Mouse (Mus musculus): ENCODE data around the gene Rgl1. TPM values are rescaled to one million over a fixed set of nuclear protein-coding genes. Genes with fewer than 3 reads are reported as not detected.

The Rgl1 gene
- total and polyA plus RNA-seq, 2 experiments: 4.2 to 10.2 TPM

DNA sequence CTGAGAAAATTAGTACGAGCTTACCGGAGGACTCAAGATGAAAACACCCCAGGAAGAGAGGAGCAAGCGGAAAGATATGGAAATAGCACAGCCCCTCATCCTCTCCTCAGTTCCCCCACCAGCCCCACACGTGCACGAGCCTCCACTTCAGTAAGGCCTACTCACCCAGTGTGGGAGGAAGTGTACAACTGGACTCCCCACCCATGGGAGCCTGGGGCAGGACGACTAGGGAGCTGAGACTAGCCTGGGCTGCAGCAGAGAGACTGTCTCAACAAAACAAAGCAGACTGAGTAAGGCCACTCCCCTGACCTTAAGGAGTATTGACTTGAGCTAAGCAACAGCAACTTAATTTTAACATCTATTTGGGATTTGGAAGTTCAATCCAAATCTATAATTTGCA lies 48.0 kb downstream of the Rgl1 start:
- no peaks in the 10 kb centered on the region for H3K79me2 ChIP-seq (ENCODE audit: control insufficient read depth, insufficient read depth, low read length)
- 62% methylated on average over 6 of the region's 6 CpGs for WGBS
- no peak overlapping the region for H3K27ac ChIP-seq (replicated peaks; ENCODE audit: insufficient read depth, low read depth, low read length)
- no peak overlapping the region for H3K4me3 ChIP-seq (ENCODE audit: insufficient read depth, low read depth, low read length)
- H3K36me3 ChIP-seq (ENCODE audit: control insufficient read depth, insufficient read depth, low read length): no peaks in the 10 kb centered on the region
- no peak overlapping the region for H3K9ac ChIP-seq (ENCODE audit: low read depth, low read length)
- no peaks in the 10 kb centered on the region for H3K4me1 ChIP-seq (ENCODE audit: control insufficient read depth, insufficient read depth, low read length)
- TF ChIP-seq CTCF (IDR thresholded peaks at IDR 0.05; ENCODE audit: low read depth, low read length) (no peak), POLR2A (IDR thresholded peaks at IDR 0.05; ENCODE audit: extremely low read depth, insufficient read depth, low read length) (no peak)
- DNase-seq (ENCODE audit: extremely low read depth, low read depth, low spot score): no peak
- no peaks in the 10 kb centered on the region for H3K27me3 ChIP-seq (ENCODE audit: control insufficient read depth, insufficient read depth, low read length)

DNA sequence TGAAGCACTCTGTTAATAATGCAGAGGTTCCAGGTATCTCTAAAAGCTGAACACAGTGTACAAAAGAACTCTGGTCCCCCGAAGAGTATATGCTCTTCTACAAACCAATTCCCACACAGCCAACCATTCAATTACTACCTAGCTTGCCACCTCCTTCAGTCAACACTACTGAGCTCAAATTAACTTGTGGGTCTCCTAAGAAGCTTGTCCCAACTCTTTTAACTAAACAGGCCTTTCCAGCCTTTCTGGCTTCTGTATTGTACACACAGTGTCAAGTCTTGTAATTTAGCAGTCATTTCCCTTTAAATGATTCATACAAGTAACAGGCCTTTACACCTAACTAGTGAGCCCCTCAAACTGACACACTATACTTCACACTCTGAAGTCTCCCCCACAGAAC lies 48.8 kb downstream of the Rgl1 start:
- Histone ChIP-seq H3K27me3 (ENCODE audit: control insufficient read depth, insufficient read depth, low read length) (no peaks in the 10 kb centered on the region), H3K27ac (replicated peaks; ENCODE audit: insufficient read depth, low read depth, low read length) (no peak overlapping the region), H3K4me1 (ENCODE audit: control insufficient read depth, insufficient read depth, low read length) (no peaks in the 10 kb centered on the region), H3K36me3 (ENCODE audit: control insufficient read depth, insufficient read depth, low read length) (no peaks in the 10 kb centered on the region), H3K79me2 (ENCODE audit: control insufficient read depth, insufficient read depth, low read length) (no peaks in the 10 kb centered on the region), H3K9ac (ENCODE audit: low read depth, low read length) (no peak overlapping the region), H3K4me3 (ENCODE audit: insufficient read depth, low read depth, low read length) (no peak overlapping the region)
- 81% methylated on average over 1 of the region's 1 CpGs for WGBS
- TF ChIP-seq POLR2A (IDR thresholded peaks at IDR 0.05; ENCODE audit: extremely low read depth, insufficient read depth, low read length) (no peak), CTCF (IDR thresholded peaks at IDR 0.05; ENCODE audit: low read depth, low read length) (no peak)
- no peak for DNase-seq (ENCODE audit: extremely low read depth, low read depth, low spot score)

- no peaks in the 10 kb centered on the region for H3K4me1 ChIP-seq (ENCODE audit: control insufficient read depth, insufficient read depth, low read length)
- no peaks in the 10 kb centered on the region for H3K36me3 ChIP-seq (ENCODE audit: control insufficient read depth, insufficient read depth, low read length)
- no peaks in the 10 kb centered on the region for H3K27me3 ChIP-seq (ENCODE audit: control insufficient read depth, insufficient read depth, low read length)
- no peaks in the 10 kb centered on the region for H3K79me2 ChIP-seq (ENCODE audit: control insufficient read depth, insufficient read depth, low read length)
- H3K27ac ChIP-seq (replicated peaks; ENCODE audit: insufficient read depth, low read depth, low read length): no peak overlapping the region
- TF ChIP-seq CTCF (IDR thresholded peaks at IDR 0.05; ENCODE audit: low read depth, low read length) (no peak), POLR2A (IDR thresholded peaks at IDR 0.05; ENCODE audit: extremely low read depth, insufficient read depth, low read length) (no peak)
- WGBS: 94% methylated on average over 3 of the region's 3 CpGs
- H3K9ac ChIP-seq (ENCODE audit: low read depth, low read length): no peak overlapping the region
- no peak for DNase-seq (ENCODE audit: extremely low read depth, low read depth, low spot score)
- H3K4me3 ChIP-seq (ENCODE audit: insufficient read depth, low read depth, low read length): no peak overlapping the region
Observed at GRCm38 (mm10) chr1:152714405-152714804, 51.7 kb downstream of the Rgl1 start.

DNA sequence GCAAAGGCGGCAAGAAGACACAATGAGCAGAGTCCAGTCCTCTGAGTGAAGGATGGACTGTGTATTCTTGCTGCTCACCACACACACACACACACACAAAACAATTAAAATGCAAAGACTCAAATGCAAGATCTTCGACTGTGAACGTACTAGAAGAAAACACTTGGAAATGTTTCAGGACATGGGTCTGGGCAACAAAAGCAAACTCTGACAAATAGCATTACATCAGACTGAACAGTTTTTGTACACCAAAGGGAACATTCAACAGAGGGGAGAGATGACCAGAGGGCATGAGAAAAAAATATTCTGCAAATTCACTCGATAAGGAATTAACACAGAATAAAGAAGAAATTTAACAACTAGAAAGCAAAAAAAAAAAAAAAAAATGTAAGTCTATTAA lies 52.2 kb downstream of the Rgl1 start:
- Histone ChIP-seq H3K27me3 (ENCODE audit: control insufficient read depth, insufficient read depth, low read length) (no peaks in the 10 kb centered on the region), H3K27ac (replicated peaks; ENCODE audit: insufficient read depth, low read depth, low read length) (no peak overlapping the region), H3K4me1 (ENCODE audit: control insufficient read depth, insufficient read depth, low read length) (no peaks in the 10 kb centered on the region), H3K4me3 (ENCODE audit: insufficient read depth, low read depth, low read length) (no peak overlapping the region), H3K79me2 (ENCODE audit: control insufficient read depth, insufficient read depth, low read length) (no peaks in the 10 kb centered on the region), H3K36me3 (ENCODE audit: control insufficient read depth, insufficient read depth, low read length) (no peaks in the 10 kb centered on the region), H3K9ac (ENCODE audit: low read depth, low read length) (no peak overlapping the region)
- 82% methylated on average over 4 of the region's 4 CpGs for WGBS
- no peak for TF ChIP-seq POLR2A (IDR thresholded peaks at IDR 0.05; ENCODE audit: extremely low read depth, insufficient read depth, low read length)
- no peak for TF ChIP-seq CTCF (IDR thresholded peaks at IDR 0.05; ENCODE audit: low read depth, low read length)
- no peak for DNase-seq (ENCODE audit: extremely low read depth, low read depth, low spot score)

DNA sequence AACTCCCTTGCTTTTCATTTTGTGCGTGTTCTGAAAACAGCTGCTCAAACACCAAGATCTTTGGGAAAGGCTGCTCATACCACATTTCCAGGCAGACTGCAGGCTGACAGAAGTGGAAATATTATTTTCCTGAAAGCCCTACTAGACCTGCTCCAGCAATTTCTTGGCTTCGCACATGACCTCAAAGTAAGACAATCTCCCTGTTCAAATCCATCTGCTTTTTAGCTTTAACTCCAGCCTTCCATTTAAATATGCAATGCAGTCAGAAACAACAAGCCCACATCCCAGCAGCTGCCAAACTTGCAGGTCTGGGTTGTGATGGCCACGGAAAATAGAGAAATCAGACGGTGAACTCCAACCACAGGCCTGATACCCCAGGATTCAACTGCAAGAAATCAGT lies 55.1 kb downstream of the Rgl1 start:
- 91% methylated on average over 4 of the region's 4 CpGs for WGBS
- DNase-seq (ENCODE audit: extremely low read depth, low read depth, low spot score): no peak
- no peak overlapping the region for H3K9ac ChIP-seq (ENCODE audit: low read depth, low read length)
- H3K4me3 ChIP-seq (ENCODE audit: insufficient read depth, low read depth, low read length): no peak overlapping the region
- no peaks in the 10 kb centered on the region for H3K4me1 ChIP-seq (ENCODE audit: control insufficient read depth, insufficient read depth, low read length)
- no peaks in the 10 kb centered on the region for H3K79me2 ChIP-seq (ENCODE audit: control insufficient read depth, insufficient read depth, low read length)
- TF ChIP-seq POLR2A (IDR thresholded peaks at IDR 0.05; ENCODE audit: extremely low read depth, insufficient read depth, low read length): no peak
- TF ChIP-seq CTCF (IDR thresholded peaks at IDR 0.05; ENCODE audit: low read depth, low read length): no peak
- no peaks in the 10 kb centered on the region for H3K36me3 ChIP-seq (ENCODE audit: control insufficient read depth, insufficient read depth, low read length)
- H3K27ac ChIP-seq (replicated peaks; ENCODE audit: insufficient read depth, low read depth, low read length): no peak overlapping the region
- no peaks in the 10 kb centered on the region for H3K27me3 ChIP-seq (ENCODE audit: control insufficient read depth, insufficient read depth, low read length)

- no peak for TF ChIP-seq CTCF (IDR thresholded peaks at IDR 0.05; ENCODE audit: low read depth, low read length)
- no peak for TF ChIP-seq POLR2A (IDR thresholded peaks at IDR 0.05; ENCODE audit: extremely low read depth, insufficient read depth, low read length)
- no peak overlapping the region for H3K27ac ChIP-seq (replicated peaks; ENCODE audit: insufficient read depth, low read depth, low read length)
- no peaks in the 10 kb centered on the region for H3K36me3 ChIP-seq (ENCODE audit: control insufficient read depth, insufficient read depth, low read length)
- H3K4me3 ChIP-seq (ENCODE audit: insufficient read depth, low read depth, low read length): no peak overlapping the region
- no peak for DNase-seq (ENCODE audit: extremely low read depth, low read depth, low spot score)
- no peaks in the 10 kb centered on the region for H3K27me3 ChIP-seq (ENCODE audit: control insufficient read depth, insufficient read depth, low read length)
- H3K79me2 ChIP-seq (ENCODE audit: control insufficient read depth, insufficient read depth, low read length): no peaks in the 10 kb centered on the region
- 94% methylated on average over 2 of the region's 2 CpGs for WGBS
- H3K9ac ChIP-seq (ENCODE audit: low read depth, low read length): no peak overlapping the region
- no peaks in the 10 kb centered on the region for H3K4me1 ChIP-seq (ENCODE audit: control insufficient read depth, insufficient read depth, low read length)
Observed at GRCm38 (mm10) chr1:152707560-152707959, 58.6 kb downstream of the Rgl1 start.

All from liver, adult 2 months (tissue).